Mouse (Mus musculus) kidney, adult 2 months (tissue): Measurements from ENCODE around the gene Gtf2e1.

Source experiments
- CTCF ChIP-seq: fragments of 200-500 bp; conservative IDR thresholded peaks from 2 replicates; pipeline ENCODE4 v1.5.1; 2011; ENCODE audit warnings: low read depth, mild to moderate bottlenecking, control low read depth, low read length, moderate library complexity, mixed read lengths; ENCODE audit not compliant: insufficient read depth, insufficient read length
- POLR2A ChIP-seq: fragments of 200-500 bp; IDR thresholded peaks from one replicate; pipeline ENCODE4 v1.6.1; 2011; ENCODE audit warnings: low read depth, low read length, control low read depth

GRCm38 (mm10) chr16:37562414-37562813, 22.8 kb upstream of the Gtf2e1 start:
- TF ChIP-seq CTCF = no peak
- no peak for TF ChIP-seq POLR2A
